Mouse (Mus musculus) limb, embryonic 14.5 days (tissue): Measurements from ENCODE around the gene Zbtb20. TPM values are rescaled to one million over a fixed set of nuclear protein-coding genes. Genes with fewer than 3 reads are reported as not detected.

Experiments
- ATAC-seq: fragments of 200-750 bp; cut with Nextera tagmentation; 2 replicates; pipeline ENCODE4 v1.8.0; 2017; ENCODE audit warnings: low read depth, moderate number of reproducible peaks, moderate TSS enrichment; ENCODE audit not compliant: low FRiP score
- DNase-seq: peaks from one replicate; pipeline ENCODE4 v3.0.0-alpha.2; 2015; ENCODE audit warnings: low spot score
- H3K27ac ChIP-seq: fragments of 300-500 bp; sonication (generic); replicated peaks from 2 replicates; pipeline ENCODE4 v1.5.1; 2014; ENCODE audit warnings: low read depth, mild to moderate bottlenecking, low read length, moderate library complexity, mixed read lengths
- H3K27me3 ChIP-seq: fragments of 300-500 bp; sonication (generic); 2 replicates; pipeline ENCODE4 v1.6.1; 2014; ENCODE audit warnings: low read length, mixed read lengths; ENCODE audit not compliant: control insufficient read depth, insufficient read depth
- H3K36me3 ChIP-seq: fragments of 300-500 bp; sonication (generic); 2 replicates; pipeline ENCODE4 v1.6.1; 2014; ENCODE audit warnings: mild to moderate bottlenecking, low read length, moderate library complexity, mixed read lengths; ENCODE audit not compliant: control insufficient read depth, insufficient read depth
- H3K4me1 ChIP-seq: fragments of 300-500 bp; sonication (generic); 2 replicates; pipeline ENCODE4 v1.6.1; 2014; ENCODE audit warnings: antibody characterized with exemption, low read length, mixed read lengths; ENCODE audit not compliant: control insufficient read depth, insufficient read depth
- H3K4me2 ChIP-seq: fragments of 300-500 bp; sonication (generic); replicated peaks from 2 replicates; pipeline ENCODE4 v1.6.1; 2014; ENCODE audit warnings: low read depth, mild to moderate bottlenecking, low read length, moderate library complexity; ENCODE audit not compliant: severe bottlenecking
- H3K4me3 ChIP-seq: fragments of 300-500 bp; sonication (generic); replicated peaks from 2 replicates; pipeline ENCODE4 v1.5.1; 2014; ENCODE audit warnings: low read length
- H3K9ac ChIP-seq: fragments of 300-500 bp; sonication (generic); 2 replicates; pipeline ENCODE4 v1.6.1; 2014; ENCODE audit warnings: mild to moderate bottlenecking, low read depth, low read length, moderate library complexity; ENCODE audit not compliant: severe bottlenecking
- H3K9me3 ChIP-seq: fragments of 300-500 bp; sonication (generic); 2 replicates; pipeline ENCODE4 v1.6.1; 2016; ENCODE audit warnings: low read length; ENCODE audit not compliant: control insufficient read depth
- POLR2A ChIP-seq: fragments of 200-500 bp; IDR thresholded peaks from 2 replicates; pipeline ENCODE4 v1.8.0; 2012; ENCODE audit warnings: inconsistent platforms, mild to moderate bottlenecking, moderate library complexity, borderline replicate concordance; ENCODE audit not compliant: insufficient read depth, insufficient read length; ENCODE audit errors: extremely low read depth
- WGBS: fragments of 180-500 bp; shearing (Covaris S2); extraction: QIAGEN DNeasy Blood & Tissue Kit; methylation state at CpG from one replicate; pipeline ENCODE4 v1.1.7; 2014; 5-methylcytosine and 5-hydroxymethylcytosine counted together
- polyA plus RNA-seq, 2 experiments: library from polyadenylated mRNA; depleted of rRNA in 1 of 2; stranded (reverse) in 1 of 2; unstranded in 1 of 2; fragments of >200 nt; fragmentation: Nextera tagmentation in 1 of 2; extraction: Ambion mirVana in 1 of 2; gene quantifications; 2 replicates each; pipeline versions ENCODE4 v1.2.1 to v1.2.3; 2012 to 2014

Zbtb20 gene
- polyA plus RNA-seq, 2 experiments: 2.5 to 17.6 TPM

DNA sequence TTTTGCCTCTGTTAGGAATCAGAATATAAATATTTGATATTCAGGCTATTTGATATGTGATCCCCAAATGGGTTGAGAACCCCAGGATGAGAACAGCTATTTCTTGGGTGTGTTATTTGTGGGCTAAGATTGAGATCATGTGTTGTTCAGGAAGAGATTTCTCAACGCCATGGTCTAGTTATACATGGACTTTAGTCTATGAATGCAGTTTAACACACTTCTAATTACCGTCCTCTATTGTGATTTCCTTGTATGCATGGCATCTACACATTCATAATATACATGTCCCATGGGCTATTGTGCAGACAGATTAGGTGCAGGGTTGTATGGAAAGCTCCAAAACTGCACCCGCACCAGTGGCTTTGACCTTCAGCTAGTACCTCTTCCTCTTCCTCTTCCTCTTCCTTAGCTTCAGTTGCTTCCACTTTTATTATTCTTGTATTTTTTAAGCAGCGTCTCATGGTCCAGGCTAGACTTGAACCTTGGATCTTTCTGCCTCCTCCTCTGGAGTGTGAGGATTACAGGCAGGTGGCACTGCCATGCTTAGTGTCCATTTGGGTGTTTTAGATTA, 711.3 kb downstream of the Zbtb20 start:
- TF ChIP-seq POLR2A: no peak
- Histone ChIP-seq H3K4me3 (no peak overlapping the region), H3K36me3 (no peaks in the 10 kb centered on the region), H3K9me3 (no peaks in the 10 kb centered on the region), H3K4me1 (peaks cover 9% of the 10 kb centered on the region), H3K27me3 (no peaks in the 10 kb centered on the region), H3K9ac (no peak overlapping the region), H3K27ac (no peak overlapping the region), H3K4me2 (no peak overlapping the region)
- ATAC-seq: no peak
- WGBS: 90% methylated on average over 4 of the region's 4 CpGs
- DNase-seq: no peak

DNA sequence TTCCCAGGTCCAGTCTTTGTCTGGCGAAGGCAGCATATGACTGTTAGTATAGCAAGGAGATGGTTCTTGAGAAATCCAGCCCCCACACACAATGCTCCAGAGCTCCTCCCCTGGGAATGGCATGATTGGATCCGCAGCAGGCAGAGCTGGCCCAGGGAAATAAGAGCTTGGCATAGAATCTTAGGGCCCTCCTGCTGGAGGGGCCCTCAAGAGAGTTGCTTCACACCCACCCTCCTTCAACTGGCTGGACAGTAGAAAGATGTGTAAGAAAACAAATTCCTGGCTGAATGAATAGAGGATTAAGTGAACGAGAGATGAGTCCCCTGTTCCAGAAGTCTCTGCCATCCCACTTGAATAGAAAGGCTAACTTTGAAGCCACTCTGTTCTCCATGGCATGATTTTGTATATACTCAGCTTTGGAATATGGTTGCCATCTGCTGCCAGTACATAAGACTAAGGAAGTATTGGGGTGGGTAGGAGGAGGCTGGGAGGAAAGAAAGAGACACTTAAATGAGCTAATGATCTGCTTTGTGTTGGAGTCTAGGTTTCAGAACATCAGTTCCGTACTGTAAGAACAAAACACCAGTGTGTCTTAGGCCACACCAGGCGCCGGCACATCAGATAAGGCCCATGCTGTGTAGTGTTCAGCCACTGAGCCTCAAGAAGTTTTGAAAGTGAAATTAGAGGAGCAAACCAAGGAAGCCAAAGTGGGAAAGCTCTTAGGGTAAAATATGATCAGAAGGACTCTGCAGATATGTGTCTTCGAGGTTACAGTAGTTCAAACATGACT, 715.2 kb downstream of the Zbtb20 start:
- ATAC-seq (no peak), DNase-seq (no peak)
- TF ChIP-seq POLR2A: no peak
- H3K9ac ChIP-seq: no peak overlapping the region
- no peak overlapping the region for H3K27ac ChIP-seq
- no peaks in the 10 kb centered on the region for H3K36me3 ChIP-seq
- H3K4me2 ChIP-seq: no peak overlapping the region
- no peaks in the 10 kb centered on the region for H3K9me3 ChIP-seq
- no peaks in the 10 kb centered on the region for H3K27me3 ChIP-seq
- WGBS: 88% methylated on average over 7 of the region's 7 CpGs
- no peak overlapping the region for H3K4me3 ChIP-seq
- H3K4me1 ChIP-seq: no peaks in the 10 kb centered on the region

DNA sequence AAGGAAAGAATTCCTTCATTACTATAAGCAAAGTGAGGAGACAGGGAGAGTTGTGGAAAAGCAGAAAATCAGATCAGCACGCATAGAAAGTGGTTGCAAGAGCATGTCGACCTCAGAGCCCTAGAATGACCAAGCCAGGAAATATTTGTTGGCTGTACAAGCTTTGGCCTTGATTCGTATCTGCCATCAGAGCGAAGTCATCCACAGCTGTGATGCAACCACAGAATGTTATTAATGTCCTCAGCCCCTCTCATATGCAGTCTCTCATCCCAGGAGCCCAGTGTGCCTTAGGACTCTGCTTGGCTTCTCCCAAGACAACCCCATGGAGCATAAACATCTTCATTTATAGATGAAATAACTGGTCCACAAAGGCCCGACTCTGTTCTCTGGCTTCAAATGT, 716.4 kb downstream of the Zbtb20 start:
- ATAC-seq: no peak
- Histone ChIP-seq H3K9ac (no peak overlapping the region), H3K4me3 (no peak overlapping the region), H3K27ac (no peak overlapping the region), H3K36me3 (no peaks in the 10 kb centered on the region), H3K4me1 (no peaks in the 10 kb centered on the region), H3K4me2 (no peak overlapping the region), H3K9me3 (no peaks in the 10 kb centered on the region), H3K27me3 (no peaks in the 10 kb centered on the region)
- no peak for TF ChIP-seq POLR2A
- 83% methylated on average over 5 of the region's 5 CpGs for WGBS
- no peak for DNase-seq

DNA sequence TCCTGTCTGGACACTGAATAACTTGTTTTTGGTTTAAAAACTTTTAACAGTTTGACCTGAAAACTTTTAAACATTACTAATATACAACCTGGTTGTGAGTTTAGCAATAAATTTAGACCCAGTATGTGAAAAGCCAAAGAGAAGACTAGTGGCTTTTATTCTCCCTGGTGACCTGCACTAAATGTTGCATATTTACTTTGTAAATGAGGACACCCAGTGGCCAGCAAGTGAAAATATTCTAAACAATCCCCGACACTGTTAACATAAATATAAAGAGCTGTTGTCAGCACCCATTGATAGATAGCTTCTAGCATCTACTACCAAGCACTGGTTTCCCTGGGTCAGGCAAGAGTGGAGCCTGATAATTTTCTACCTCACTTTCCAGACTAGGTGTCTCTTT, 717.1 kb downstream of the Zbtb20 start:
- WGBS: 3% methylated on average over 1 of the region's 1 CpGs
- Histone ChIP-seq H3K27me3 (no peaks in the 10 kb centered on the region), H3K4me1 (peaks cover 1% of the 10 kb centered on the region; the same call in 1 of the 2 replicates), H3K9me3 (no peaks in the 10 kb centered on the region), H3K36me3 (no peaks in the 10 kb centered on the region), H3K9ac (no peak overlapping the region), H3K4me2 (no peak overlapping the region), H3K4me3 (no peak overlapping the region), H3K27ac (no peak overlapping the region)
- ATAC-seq: no peak
- peak; percentile 37 for DNase-seq
- no peak for TF ChIP-seq POLR2A

DNA sequence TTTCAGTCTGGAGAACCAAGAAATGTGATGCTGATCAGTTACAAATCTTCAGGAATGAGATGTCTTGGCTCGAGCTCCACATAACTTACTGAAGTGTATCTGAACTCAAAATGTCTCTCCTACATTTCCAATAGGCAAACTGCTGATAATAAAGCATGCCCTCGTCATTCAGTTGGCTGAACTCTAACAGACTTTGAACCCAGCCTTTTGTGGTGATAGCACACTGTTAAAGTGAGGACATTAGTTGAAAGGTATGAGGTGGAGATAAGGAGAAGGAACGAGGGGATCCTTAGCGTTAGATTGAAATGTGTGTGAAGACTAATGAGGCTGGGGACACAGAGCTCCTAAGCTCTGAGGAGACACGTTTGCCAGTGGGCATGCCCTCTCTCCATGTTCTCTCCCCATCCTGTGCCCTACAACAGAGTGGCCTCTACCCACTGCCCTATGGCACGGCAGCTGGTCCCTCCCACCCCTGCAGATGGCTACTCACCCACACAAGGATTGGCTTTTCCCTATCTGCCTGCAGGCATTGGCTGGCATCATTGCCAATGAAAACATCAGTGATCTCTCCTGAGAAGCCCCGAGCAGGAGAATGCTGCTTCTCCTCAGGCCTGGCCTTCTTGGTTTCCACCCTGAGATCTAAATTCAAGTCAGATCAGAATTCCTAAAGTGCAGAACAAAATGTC, 721.8 kb downstream of the Zbtb20 start:
- Histone ChIP-seq H3K4me1 (peaks cover 4% of the 10 kb centered on the region; the same call in 1 of the 2 replicates), H3K4me3 (no peak overlapping the region), H3K27me3 (no peaks in the 10 kb centered on the region), H3K4me2 (no peak overlapping the region), H3K36me3 (no peaks in the 10 kb centered on the region), H3K9ac (no peak overlapping the region), H3K9me3 (no peaks in the 10 kb centered on the region), H3K27ac (no peak overlapping the region)
- no peak for TF ChIP-seq POLR2A
- 76% methylated on average over 7 of the region's 7 CpGs for WGBS
- ATAC-seq (no peak), DNase-seq (no peak)
